Mouse (Mus musculus) midbrain, embryonic 16.5 days (tissue): ENCODE results near the gene Rtkn. TPM values are rescaled to one million over a fixed set of nuclear protein-coding genes. Genes with fewer than 3 reads are reported as not detected.
"Not testable (repeated sequence)": the region's sequence is repeated elsewhere in the genome, so short reads cannot be mapped to it uniquely, and the experiment has no call there.

Source experiments
- ATAC-seq: fragments of 200-750 bp; cut with Nextera tagmentation; 2 replicates; pipeline ENCODE4 v1.8.0; 2017; ENCODE audit warnings: moderate TSS enrichment
- H3K27ac ChIP-seq: fragments of 300-500 bp; sonication (generic); 2 replicates; pipeline ENCODE4 v1.5.1; 2014; ENCODE audit warnings: mild to moderate bottlenecking, low read length, mixed read lengths
- H3K27me3 ChIP-seq: fragments of 300-500 bp; sonication (generic); 2 replicates; pipeline ENCODE4 v1.6.1; 2014; ENCODE audit warnings: low read depth, low read length, mixed read lengths; ENCODE audit not compliant: control insufficient read depth, insufficient read depth
- H3K36me3 ChIP-seq: fragments of 300-500 bp; sonication (generic); 2 replicates; pipeline ENCODE4 v1.6.1; 2014; ENCODE audit warnings: mild to moderate bottlenecking, low read length, moderate library complexity, mixed read lengths; ENCODE audit not compliant: control insufficient read depth, insufficient read depth
- H3K4me1 ChIP-seq: fragments of 300-500 bp; sonication (generic); 2 replicates; pipeline ENCODE4 v1.6.1; 2014; ENCODE audit warnings: mild to moderate bottlenecking, low read length, mixed read lengths; ENCODE audit not compliant: control insufficient read depth, insufficient read depth
- H3K4me2 ChIP-seq: fragments of 300-500 bp; sonication (generic); 2 replicates; pipeline ENCODE4 v1.6.1; 2014; ENCODE audit warnings: mild to moderate bottlenecking, low read length, mixed read lengths
- H3K4me3 ChIP-seq: fragments of 300-500 bp; sonication (generic); 2 replicates; pipeline ENCODE4 v1.5.1; 2014; ENCODE audit warnings: low read depth, mild to moderate bottlenecking, low read length, moderate library complexity, mixed read lengths
- H3K9ac ChIP-seq: fragments of 300-500 bp; sonication (generic); 2 replicates; pipeline ENCODE4 v1.6.1; 2014; ENCODE audit warnings: low read depth, low read length, mixed read lengths
- H3K9me3 ChIP-seq: fragments of 300-500 bp; sonication (generic); replicated peaks from 2 replicates; pipeline ENCODE4 v1.6.1; 2014; ENCODE audit warnings: mild to moderate bottlenecking, low read length, mixed read lengths; ENCODE audit not compliant: control insufficient read depth, poor library complexity, severe bottlenecking
- WGBS: fragments of 180-500 bp; shearing (Covaris S2); extraction: QIAGEN DNeasy Blood & Tissue Kit; methylation state at CpG from one replicate; pipeline ENCODE4 v1.1.7; 2014; 5-methylcytosine and 5-hydroxymethylcytosine counted together
- polyA plus RNA-seq: library from polyadenylated mRNA; unstranded; fragments of >200 nt; fragmentation: Nextera tagmentation; extraction: Ambion mirVana; gene quantifications from 2 replicates; pipeline ENCODE4 v1.2.1, GENCODE M21; 2015

Rtkn gene
- polyA plus RNA-seq, 1 experiment from 2014 or later, result 10.7 TPM

DNA sequence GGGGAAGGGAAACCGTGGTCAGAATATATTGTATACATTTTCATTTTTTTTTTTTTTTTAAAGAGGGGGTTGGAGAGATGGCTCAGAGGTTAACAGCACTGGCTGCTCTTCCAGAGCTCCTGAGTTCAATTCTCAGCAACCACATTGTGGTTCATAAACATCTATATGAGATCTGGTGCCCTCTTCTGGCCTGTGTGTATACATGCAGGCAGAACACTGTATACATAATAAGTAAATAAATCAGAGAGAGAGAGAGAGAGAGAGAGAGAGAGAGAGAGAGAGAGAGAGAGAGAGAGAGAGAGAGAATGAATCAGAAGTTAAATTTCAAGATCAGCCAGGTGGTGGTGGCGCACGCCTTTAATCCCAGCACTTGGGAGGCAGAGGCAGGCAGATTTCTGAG lies 24.2 kb downstream of the Rtkn start:
- not testable (repeated sequence) for H3K9me3 ChIP-seq, ATAC-seq, H3K9ac ChIP-seq, H3K36me3 ChIP-seq, H3K4me2 ChIP-seq, H3K27ac ChIP-seq, H3K4me3 ChIP-seq
- 27% methylated on average over 3 of the region's 3 CpGs for WGBS
- Histone ChIP-seq H3K27me3 (peaks cover 33% of the 10 kb centered on the region), H3K4me1 (peaks cover 21% of the 10 kb centered on the region)

DNA sequence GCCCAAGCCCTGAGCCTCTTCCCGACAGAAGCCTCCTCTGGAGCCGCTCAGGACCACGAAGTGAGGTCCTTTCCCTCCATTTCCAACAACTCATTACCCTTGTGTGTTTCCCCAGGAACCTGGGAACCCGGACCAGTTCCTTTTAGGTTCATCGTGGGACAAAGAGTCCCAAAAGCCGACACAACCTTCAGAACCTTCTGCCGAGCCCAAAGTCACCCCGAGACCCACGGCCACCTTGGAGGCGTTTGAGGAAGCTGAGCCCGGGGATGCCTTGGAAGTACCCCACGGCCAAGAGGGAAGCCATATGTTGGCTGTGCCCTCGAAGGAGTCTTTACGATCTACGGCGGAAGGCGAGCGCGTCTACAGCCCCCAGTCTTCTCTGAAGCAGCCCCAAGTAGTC lies 26.2 kb downstream of the Rtkn start:
- Histone ChIP-seq H3K4me2 (peak overlapping the region; percentile 45), H3K9ac (no peak overlapping the region)
- 8% methylated on average over 19 of the region's 19 CpGs for WGBS

GRCm38 (mm10) chr6:83161921-83162641 lies 26.8 kb downstream of the Rtkn start:
- Histone ChIP-seq H3K4me3 (peak overlapping the region; percentile 26), H3K4me2 (peak overlapping the region; percentile 45), H3K4me1 (peaks cover 23% of the 10 kb centered on the region), H3K36me3 (no peaks in the 10 kb centered on the region), H3K9ac (peak overlapping the region; percentile 45; the same call in 1 of the 2 replicates), H3K27me3 (peaks cover 33% of the 10 kb centered on the region), H3K9me3 (no peaks in the 10 kb centered on the region), H3K27ac (no peak overlapping the region)
- ATAC-seq, result no peak
- WGBS, result 2% methylated on average over 49 of the region's 49 CpGs

More for the DNA sequence above, 26.2 kb downstream of the Rtkn start:
- H3K27ac ChIP-seq, result no peak overlapping the region
- ATAC-seq, result no peak
- H3K4me1 ChIP-seq, result peaks cover 18% of the 10 kb centered on the region
- peaks cover 33% of the 10 kb centered on the region for H3K27me3 ChIP-seq
- no peak overlapping the region; the same call in 1 of the 2 replicates for H3K4me3 ChIP-seq
- H3K36me3 ChIP-seq, result no peaks in the 10 kb centered on the region
- H3K9me3 ChIP-seq, result no peaks in the 10 kb centered on the region

DNA sequence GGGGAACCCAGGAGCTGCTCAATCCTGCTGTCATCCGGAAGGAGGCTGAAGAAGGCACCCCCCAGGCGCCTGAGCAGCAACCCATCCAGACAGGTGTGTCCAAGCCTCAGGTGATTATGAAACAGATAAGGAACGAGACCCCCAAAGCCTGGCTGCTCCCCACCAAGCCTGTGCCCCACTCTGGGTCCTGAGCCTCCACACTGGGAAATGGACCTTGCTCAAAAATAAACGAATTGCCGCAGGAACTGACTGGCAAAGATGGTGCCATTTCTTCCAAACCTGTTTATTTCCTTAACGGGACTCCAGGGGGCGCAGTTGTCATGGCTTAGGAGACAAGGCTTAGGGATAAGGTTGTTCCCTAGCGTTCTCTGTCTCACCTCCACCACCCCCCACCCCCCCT lies 27.4 kb downstream of the Rtkn start:
- no peak for ATAC-seq
- Histone ChIP-seq H3K4me1 (peaks cover 27% of the 10 kb centered on the region), H3K9me3 (no peaks in the 10 kb centered on the region), H3K4me2 (peak overlapping the region; percentile 45), H3K36me3 (no peaks in the 10 kb centered on the region), H3K9ac (peak overlapping the region; percentile 45; the same call in 1 of the 2 replicates), H3K4me3 (peak overlapping the region; percentile 26; the same call in 1 of the 2 replicates), H3K27me3 (peaks cover 33% of the 10 kb centered on the region), H3K27ac (no peak overlapping the region)
- under 1% methylated on average over 8 of the region's 8 CpGs for WGBS

GRCm38 (mm10) chr6:83165026-83165606 lies 29.9 kb downstream of the Rtkn start:
- H3K9me3 ChIP-seq, result no peaks in the 10 kb centered on the region
- H3K4me2 ChIP-seq, result peak overlapping the region; percentile 83
- peaks cover 35% of the 10 kb centered on the region for H3K4me1 ChIP-seq
- peak overlapping the region; percentile 94 for H3K27ac ChIP-seq
- H3K9ac ChIP-seq, result peak overlapping the region; percentile 93
- ATAC-seq, result peak; percentile 52
- 2% methylated on average over 6 of the region's 6 CpGs for WGBS
- no peaks in the 10 kb centered on the region for H3K36me3 ChIP-seq
- H3K4me3 ChIP-seq, result peak overlapping the region; percentile 92
- H3K27me3 ChIP-seq, result peaks cover 31% of the 10 kb centered on the region

GRCm38 (mm10) chr6:83165607-83166242 lies 30.5 kb downstream of the Rtkn start, which contains the start of gene Dctn1:
Dctn1 (plus strand) TSS chr6:83165920.
- ATAC-seq, result peak; percentile 85
- Histone ChIP-seq H3K36me3 (no peaks in the 10 kb centered on the region), H3K9me3 (no peaks in the 10 kb centered on the region), H3K4me2 (peak within 1 kb of the TSS; percentile 83), H3K4me3 (peak within 1 kb of the TSS; percentile 92), H3K27me3 (peaks cover 25% of the 10 kb centered on the region), H3K4me1 (peaks cover 38% of the 10 kb centered on the region), H3K27ac (peak within 1 kb of the TSS; percentile 94), H3K9ac (peak within 1 kb of the TSS; percentile 93)
- under 1% methylated on average over 58 of the region's 58 CpGs for WGBS

- WGBS, result 0% methylated on average over 12 of the region's 12 CpGs
- Histone ChIP-seq H3K9me3 (no peaks in the 10 kb centered on the region), H3K36me3 (no peaks in the 10 kb centered on the region), H3K27ac (peak overlapping the region; percentile 94), H3K4me2 (peak overlapping the region; percentile 83), H3K4me3 (peak overlapping the region; percentile 92), H3K27me3 (peaks cover 20% of the 10 kb centered on the region), H3K4me1 (peaks cover 43% of the 10 kb centered on the region), H3K9ac (peak overlapping the region; percentile 93)
- peak; percentile 6; the same call in 1 of the 2 replicates for ATAC-seq
These were observed 31.0 kb downstream of the Rtkn start for GRCm38 (mm10) chr6:83166243-83166630.

- no peaks in the 10 kb centered on the region for H3K9me3 ChIP-seq
- no peaks in the 10 kb centered on the region for H3K36me3 ChIP-seq
- H3K4me3 ChIP-seq, result no peak overlapping the region
- H3K9ac ChIP-seq, result no peak overlapping the region
- ATAC-seq, result no peak
- peaks cover 43% of the 10 kb centered on the region for H3K4me1 ChIP-seq
- WGBS, result 82% methylated on average over 5 of the region's 5 CpGs
- H3K27ac ChIP-seq, result no peak overlapping the region
- H3K4me2 ChIP-seq, result no peak overlapping the region
- no peaks in the 10 kb centered on the region for H3K27me3 ChIP-seq
These were observed 34.6 kb downstream of the Rtkn start for GRCm38 (mm10) chr6:83169872-83170271.
